Mouse (Mus musculus) heart, adult 2 months (tissue): ENCODE results near the gene Nup88.

Experiments used
- CTCF ChIP-seq: fragments of 200-600 bp; IDR thresholded peaks from 2 replicates; pipeline ENCODE4 v1.8.1; 2022; ENCODE audit warnings: antibody characterized with exemption, mild to moderate bottlenecking, moderate library complexity
- EP300 ChIP-seq: fragments of 200-500 bp; IDR thresholded peaks from 2 replicates; pipeline ENCODE4 v1.6.1; 2011; ENCODE audit warnings: low read depth, low read length, control low read depth; ENCODE audit not compliant: insufficient read depth
- POLR2A ChIP-seq: fragments of 200-500 bp; IDR thresholded peaks from 2 replicates; pipeline ENCODE4 v1.6.1; 2011; ENCODE audit warnings: mild to moderate bottlenecking, low read depth, low read length, control low read depth; ENCODE audit not compliant: insufficient read depth

- TF ChIP-seq CTCF (no peak), POLR2A (no peak; the same call in 1 of the 2 replicates), EP300 (no peak; the same call in 1 of the 2 replicates)
Observed at GRCm38 (mm10) chr11:71018416-71019200, 48.8 kb upstream of the Nup88 start.
